Mouse (Mus musculus): ENCODE measurements around the gene Cnn1. TPM values are rescaled to one million over a fixed set of nuclear protein-coding genes. Genes with fewer than 3 reads are reported as not detected.
A peak's percentile ranks its signal among the peaks of the same experiment; 100 is the strongest.
"Not testable (repeated sequence)": the region's sequence is repeated elsewhere in the genome, so short reads cannot be mapped to it uniquely, and the experiment has no call there.

Cnn1 gene
- total RNA-seq, 2 experiments from 2014 or later: 1.4 to 2.1 TPM

DNA sequence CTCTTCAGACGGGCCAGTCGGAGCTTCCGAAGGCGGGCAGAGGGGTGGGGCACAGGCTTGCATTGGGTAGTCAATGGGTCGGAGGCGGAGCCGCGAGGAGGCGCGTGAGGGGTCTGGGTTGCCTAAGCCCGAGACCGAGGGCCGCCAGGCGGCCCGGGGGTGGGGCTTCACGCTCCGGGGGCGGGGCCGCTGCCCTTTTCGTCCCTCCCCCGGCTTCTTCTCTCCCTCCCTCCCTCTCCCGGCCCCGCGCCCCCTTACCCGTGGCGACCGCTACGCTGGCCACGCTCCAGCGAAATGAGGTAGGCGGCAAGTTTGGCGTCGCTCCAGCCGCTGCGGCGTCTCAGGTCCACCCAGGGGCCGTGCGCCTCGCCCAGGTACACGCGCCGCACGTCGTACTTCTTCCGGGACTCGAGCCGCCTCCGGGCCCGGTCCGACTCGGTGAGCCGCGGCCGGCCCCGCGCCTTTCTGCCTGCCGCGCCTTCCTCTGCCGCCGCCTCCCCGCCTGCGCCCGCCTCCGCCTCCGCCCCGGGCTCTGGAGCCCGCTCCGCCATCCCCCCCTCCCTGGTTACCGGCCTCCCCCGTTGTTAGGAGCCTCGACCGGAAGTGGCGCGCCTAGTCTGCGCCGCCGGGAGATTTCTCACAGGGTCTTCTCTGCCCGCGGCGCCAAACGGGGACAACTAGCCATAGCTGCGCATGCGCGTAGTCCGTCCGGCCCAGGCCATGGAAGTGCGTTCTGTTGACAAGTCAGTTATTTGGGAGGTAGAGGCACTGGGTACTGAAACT lies 28.0 kb upstream of the Cnn1 start, which contains the start of the genes Gm49318 and Zfp653:
Gene Gm49318 (minus strand): TSS at position 469 of the 783 bp plus-strand sequence.
Gene Zfp653 (minus strand): TSS at position 586 of the 783 bp plus-strand sequence.
- peak; percentile 95 to 97 for DNase-seq
- intact Hi-C loops (cut with DNase I): loop anchor here (10.0 kb wide), 1 partner anchor 1616 kb away; no protein-coding TSS in a partner anchor

DNA sequence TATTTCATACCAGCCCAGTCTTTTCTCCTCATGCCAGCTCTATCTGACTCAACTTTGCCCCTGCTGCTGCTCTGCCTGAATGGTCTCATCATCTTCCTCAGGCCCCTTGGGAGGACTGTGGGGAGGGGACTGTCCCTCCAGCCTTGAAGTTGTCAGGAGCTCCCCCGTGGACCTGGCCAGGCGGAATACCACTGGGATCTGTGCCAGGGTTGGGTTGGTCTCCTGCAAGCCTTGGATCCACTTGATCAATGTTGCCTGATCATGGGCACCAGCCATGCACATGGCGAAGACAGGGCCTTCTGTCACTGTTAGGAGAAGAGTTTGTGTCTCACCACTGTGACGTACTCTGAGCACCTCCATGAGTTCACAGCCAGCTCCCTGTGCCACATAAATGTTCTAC lies 26.7 kb upstream of the Cnn1 start:
- intact Hi-C loops (cut with DNase I): loop anchor here (10.0 kb wide), 1 partner anchor 1617 kb away; no protein-coding TSS in a partner anchor
- DNase-seq: no peak

DNA sequence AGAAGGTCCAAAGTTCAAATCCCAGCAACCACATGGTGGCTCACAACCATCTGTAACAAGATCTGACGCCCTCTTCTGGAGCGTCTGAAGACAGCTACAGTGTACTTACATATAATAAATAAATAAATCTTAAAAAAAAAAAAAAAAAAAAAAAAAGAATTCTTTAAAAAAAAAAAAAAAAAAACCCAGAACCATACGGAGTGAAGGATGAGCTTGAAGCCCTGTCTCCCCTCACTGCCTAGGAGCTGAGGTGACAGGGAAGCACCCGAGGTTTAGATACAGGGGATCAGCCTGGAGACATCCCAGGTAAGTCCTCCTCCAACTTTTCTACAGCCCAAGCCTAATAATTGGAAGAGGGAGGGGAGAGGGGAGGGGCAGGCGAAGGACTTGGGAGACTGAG lies 23.2 kb upstream of the Cnn1 start:
- DNase-seq: not testable (repeated sequence)
- intact Hi-C loops (cut with DNase I): loop anchor here (10.0 kb wide), 1 partner anchor 1621 kb away; no protein-coding TSS in a partner anchor

GRCm38 (mm10) chr9:22076223-22076622 lies 22.8 kb upstream of the Cnn1 start:
- intact Hi-C loops (cut with DNase I): loop anchor here (10.0 kb wide), 1 partner anchor 1621 kb away; no protein-coding TSS in a partner anchor

GRCm38 (mm10) chr9:22084667-22085021 lies 14.4 kb upstream of the Cnn1 start:
- intact Hi-C loops (cut with DNase I): no loop called here

More at GRCm38 (mm10) chr9:22076223-22076622, 22.8 kb upstream of the Cnn1 start:
- DNase-seq: no peak

DNA sequence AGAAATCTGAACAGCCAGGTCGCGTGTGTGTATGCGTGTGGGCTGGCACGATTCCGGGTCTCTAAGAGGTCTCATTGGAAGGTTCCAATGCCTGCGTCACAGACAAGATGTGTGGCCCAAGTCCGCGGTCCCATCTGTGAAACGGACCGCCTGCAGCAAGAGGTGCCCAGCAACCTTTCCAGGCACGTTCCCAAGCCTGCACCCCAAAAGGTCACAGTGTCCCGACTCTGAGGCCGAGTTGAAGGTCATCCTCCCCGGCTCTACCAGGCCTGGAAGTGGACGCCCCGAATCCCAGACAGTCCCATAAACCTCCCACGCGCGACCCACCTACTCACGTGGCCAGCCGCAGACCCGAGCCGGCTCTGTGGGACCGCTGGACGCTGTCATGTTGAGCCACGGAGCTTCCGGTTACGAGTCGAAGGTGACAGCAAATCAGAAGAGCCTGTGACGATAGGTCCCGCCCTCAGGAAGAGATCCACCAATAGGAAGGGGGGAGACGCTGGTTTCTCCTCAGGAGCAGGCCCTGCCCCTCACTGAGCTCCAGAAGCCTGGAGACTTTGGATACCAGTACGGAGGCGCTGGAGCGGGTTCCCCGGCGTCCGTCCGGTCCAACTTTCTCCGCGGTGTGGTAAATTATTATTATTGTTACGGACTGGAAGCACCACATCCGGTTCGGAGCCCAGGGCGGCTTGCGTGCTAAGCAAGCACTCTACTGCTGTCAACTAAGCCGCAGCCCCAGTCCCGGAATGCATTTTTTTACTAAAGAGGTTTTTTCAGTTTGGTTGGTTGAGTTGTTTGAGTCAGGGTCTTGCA lies 13.8 kb upstream of the Cnn1 start, which contains the start of gene Ecsit:
Gene Ecsit (minus strand): TSS at position 417 of the 813 bp plus-strand sequence.
- intact Hi-C loops (cut with DNase I): no loop called here
- DNase-seq: peak; percentile 88 to 91

More at GRCm38 (mm10) chr9:22084667-22085021, 14.4 kb upstream of the Cnn1 start:
- DNase-seq: no peak

DNA sequence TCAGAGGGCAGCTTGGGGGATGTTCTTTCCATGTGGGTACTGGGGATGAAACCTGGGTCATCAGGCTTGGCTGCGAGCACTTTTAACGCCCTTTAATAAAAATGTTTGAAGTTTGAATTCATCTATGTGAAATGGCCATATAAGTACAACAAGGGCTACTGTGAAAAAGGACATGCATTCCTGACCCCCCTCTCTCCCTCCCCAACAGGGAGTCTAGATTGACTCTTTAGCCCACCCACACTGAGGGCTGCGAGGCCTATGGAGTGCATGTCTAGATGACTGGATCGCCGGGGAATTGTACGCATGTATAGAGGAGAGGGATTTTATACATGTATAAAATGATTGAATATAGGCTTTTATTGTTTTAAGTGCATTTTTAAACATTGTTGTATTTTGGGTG lies 13.0 kb upstream of the Cnn1 start:
- no peak for DNase-seq
- intact Hi-C loops (cut with DNase I): no loop called here

DNA sequence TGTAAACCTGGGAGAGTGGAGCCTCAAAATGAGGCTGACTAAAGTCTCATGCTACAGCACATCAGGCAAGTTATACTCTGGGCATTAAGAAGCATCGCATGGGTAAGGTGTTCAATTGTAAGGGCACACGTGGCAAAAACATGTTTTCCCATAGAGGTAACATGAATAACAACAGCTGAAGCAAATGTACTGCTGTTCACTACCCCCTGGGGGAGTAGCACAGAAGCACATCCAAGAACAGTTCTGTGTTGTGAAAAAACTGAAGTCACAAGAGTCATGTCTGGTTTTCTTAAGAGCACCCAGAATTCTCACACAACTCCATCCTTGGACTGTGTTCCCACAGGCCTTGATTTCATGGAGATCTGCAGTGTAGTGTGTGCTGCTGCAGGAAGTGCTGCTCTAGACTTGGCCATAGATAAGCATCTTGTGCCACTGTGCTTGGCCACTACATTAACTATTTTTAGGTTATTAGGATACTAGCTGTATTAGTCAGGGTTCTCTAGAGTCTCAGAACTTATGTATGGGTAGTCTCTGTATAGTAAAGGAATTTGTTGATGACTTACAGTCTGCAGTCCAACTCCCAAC lies 11.9 kb upstream of the Cnn1 start:
- no peak for DNase-seq
- intact Hi-C loops (cut with DNase I): no loop called here

DNA sequence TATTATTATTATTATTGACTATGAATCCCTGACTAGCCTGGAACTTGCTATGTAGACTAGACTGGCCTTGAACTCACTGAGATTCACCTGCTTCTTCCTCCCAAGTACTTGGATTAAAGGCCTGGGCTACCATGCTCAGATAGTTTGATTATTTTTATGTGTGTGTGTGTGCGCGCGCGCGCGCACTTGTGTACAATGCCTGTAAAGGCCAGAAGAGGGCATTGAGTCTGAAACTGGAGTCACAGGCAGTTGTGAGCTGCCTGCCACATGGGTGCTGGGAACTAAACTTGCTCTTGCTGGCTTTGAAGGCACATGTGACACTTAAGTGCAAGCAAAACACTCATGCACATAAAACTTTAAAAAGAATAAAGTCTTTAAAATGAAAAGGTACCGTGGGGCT lies 9.7 kb upstream of the Cnn1 start:
- intact Hi-C loops (cut with DNase I): no loop called here

DNA sequence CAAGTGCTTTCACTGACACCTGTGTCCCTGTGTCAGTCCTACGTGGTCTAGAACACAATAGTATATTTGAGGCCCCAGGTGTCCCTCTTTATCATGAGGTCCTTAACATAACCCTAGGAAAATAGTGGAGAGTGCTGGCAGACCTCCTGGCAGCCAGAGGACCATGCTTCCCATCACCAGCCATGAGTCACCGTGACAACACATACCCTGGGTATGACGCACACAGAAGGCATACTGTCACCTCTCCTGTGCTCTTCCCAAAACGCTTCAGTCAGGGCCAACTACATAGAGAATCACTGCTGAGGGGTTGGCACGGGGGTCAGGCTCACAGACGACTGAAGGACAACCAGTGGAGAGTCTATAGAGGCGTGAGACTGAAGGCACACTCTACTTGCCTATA lies 9.0 kb upstream of the Cnn1 start:
- intact Hi-C loops (cut with DNase I): no loop called here

More for the DNA sequence above, 9.7 kb upstream of the Cnn1 start:
- no peak for DNase-seq

DNA sequence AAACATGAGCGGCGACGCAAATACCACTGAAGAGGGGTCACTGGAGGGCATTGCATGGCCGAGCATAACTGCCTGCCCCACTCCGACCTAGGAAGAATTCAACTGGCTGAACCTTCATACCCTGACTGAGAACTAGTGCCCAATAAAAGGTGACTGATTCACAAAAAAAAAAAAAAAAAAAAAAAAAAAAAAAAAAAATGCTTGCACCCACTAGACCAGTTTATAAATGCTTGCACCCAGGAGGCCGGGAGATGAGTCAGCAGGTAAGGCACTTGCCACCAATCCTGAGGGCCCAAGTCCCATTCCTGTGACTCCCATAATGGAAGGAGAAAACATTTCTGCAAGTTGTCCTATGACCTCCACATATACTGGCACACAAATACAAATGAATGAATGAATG lies 6.3 kb upstream of the Cnn1 start:
- no peak for DNase-seq
- intact Hi-C loops (cut with DNase I): no loop called here

More for the DNA sequence above, 9.0 kb upstream of the Cnn1 start:
- no peak for DNase-seq

- peak; percentile 73 to 80 for DNase-seq
- intact Hi-C loops (cut with DNase I): no loop called here
Measured at GRCm38 (mm10) chr9:22095854-22096307, 3.1 kb upstream of the Cnn1 start.

DNA sequence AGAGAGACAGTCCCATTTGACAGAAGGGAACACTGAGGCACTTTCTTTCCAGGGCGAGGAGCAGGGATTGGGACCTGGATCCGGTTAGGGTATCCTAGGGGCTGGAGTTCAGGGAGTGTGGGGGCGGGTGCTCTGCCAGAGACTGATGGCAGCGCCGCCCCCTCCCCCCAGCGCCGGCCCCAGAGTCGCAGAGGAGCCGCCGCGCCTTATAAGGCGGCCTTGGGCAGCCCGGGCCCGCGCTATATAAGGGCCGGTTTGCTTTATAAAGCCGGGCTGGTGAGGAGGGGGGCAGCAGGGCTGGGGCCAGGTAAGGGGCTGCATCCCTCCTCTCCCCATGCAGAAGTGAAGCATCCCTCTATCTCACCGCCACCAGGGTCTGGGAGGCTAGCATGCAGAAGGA lies 906 bp downstream of the Cnn1 start:
- intact Hi-C loops (cut with DNase I): no loop called here
- no peak for DNase-seq

DNA sequence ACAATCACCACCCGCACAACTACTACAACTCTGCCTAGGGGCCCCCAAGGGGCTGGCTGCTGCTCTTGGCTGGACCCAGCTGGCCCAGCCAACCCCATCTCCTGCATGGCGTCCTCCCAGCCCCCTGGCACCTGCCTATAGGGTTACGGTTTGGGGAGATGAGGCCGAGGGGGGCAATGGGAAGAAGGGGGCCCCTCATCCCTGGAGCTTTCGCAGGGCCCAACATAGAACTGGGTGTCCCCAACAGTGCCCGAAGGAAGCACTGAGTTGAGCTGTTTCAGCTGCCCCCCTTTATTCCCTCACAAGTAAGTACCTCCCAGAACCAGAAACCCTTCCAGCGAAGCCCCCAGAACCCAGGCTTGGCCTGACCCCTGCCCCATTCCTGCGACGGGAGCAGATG lies 9.2 kb downstream of the Cnn1 start:
- DNase-seq: no peak
- intact Hi-C loops (cut with DNase I): no loop called here

DNA sequence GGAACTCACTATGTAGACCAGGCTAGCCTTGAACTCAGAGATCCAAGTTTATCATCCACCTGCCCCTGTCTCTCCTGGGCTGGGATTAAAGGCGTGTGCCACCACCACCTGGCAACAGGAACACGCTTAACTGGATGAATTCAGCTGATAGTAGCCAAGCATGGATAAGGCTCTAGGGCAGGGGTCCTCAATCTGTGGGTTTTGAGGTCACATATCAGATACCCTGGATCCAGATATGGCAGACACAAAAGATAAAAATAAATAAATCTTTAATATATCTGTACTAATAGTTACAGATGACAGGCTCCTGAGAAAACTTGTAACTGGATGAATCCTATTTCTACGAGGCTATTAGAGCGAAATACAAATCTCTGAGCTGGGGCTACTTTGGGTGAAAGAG lies 16.6 kb downstream of the Cnn1 start:
- DNase-seq: no peak
- intact Hi-C loops (cut with DNase I): no loop called here

DNA sequence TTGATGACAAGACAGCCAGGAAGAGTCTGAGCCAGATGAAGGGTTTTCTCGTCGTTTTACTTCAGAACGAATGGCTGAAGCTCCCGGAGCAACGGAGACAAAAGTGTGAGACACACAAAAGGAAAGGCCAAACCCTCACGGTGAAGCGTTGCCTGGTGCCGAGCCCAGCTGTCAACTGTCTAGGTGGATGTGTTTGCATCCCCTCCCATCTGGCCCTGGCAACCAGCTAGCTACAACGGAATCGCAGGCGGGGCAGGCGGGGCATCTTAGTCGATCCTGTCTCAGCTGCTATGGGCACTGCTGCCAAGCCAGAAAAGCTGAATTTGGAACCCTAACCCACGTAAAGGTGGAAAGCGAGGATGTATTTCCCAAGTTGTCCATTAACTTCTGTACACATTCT lies 17.1 kb downstream of the Cnn1 start:
- intact Hi-C loops (cut with DNase I): no loop called here
- DNase-seq: no peak

DNA sequence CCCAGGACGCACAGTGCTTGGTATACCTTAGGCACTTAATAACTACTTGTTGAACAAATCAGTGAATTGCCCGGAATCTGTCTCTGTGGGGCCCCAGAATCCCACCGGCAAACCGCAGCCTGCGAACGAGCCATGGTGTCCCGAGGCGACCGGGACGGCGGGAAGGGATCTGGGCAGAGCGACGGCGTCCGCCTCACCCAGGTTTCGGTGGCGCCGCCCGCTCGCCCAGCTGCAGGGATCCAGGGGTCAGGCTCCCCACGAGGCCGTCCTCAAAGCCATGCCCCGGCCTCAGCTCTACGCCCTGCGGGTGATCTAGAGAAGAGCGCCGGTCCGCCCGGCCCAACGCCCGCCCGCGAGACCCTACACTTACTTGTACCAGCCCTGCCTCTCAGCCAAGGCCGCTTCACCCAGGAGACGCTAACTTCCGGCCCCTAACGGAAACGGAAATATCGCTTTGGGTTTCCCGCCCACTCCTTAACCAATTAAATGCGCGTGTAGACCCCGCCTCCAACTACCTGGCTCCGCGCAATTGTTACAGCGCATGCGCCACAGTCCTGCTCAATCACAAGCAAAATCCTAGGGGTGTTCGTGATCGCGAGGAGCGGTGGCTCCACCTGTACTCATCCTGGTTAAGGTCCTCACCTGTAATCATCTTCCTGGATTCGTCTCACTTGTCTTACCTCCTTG lies 17.9 kb downstream of the Cnn1 start, which contains the start of gene Elof1:
Gene Elof1 (minus strand): TSS at position 433 of the 687 bp plus-strand sequence.
- DNase-seq: peak; percentile 85 to 87
- intact Hi-C loops (cut with DNase I): no loop called here

GRCm38 (mm10) chr9:22117754-22118456 lies 18.9 kb downstream of the Cnn1 start:
- intact Hi-C loops (cut with DNase I): no loop called here
- no peak for DNase-seq

DNA sequence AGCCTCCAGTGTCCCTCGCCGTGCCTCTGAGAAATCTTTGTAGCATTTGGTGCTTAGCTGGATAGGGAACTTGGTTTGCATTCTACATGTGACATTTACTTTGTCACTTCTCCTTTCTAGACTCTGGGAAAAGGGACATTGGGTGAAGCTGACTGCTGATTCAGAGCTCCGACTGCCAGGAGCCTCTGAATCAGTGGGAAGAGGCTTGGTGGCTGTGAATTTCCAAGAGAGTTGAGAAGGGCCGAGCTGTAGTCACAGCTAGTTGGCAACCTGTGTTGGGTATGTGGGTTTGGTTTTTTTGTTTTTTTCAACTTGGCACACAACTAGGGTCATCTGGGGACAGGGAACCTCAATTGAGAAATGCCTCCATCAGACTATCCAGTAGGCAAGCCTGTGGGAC lies 20.5 kb downstream of the Cnn1 start:
- intact Hi-C loops (cut with DNase I): no loop called here
- DNase-seq: no peak

All from gastrocnemius, postnatal 36 days (tissue).